Mouse (Mus musculus): ENCODE data around the gene Ccndbp1.
"Not testable (repeated sequence)": the region's sequence is repeated elsewhere in the genome, so short reads cannot be mapped to it uniquely, and the experiment has no call there.

The Ccndbp1 gene

GRCm38 (mm10) chr2:121007925-121008663 is at the start of gene Ccndbp1:
Gene Ccndbp1 (plus strand): TSS chr2:121008403.
- DNase-seq (ENCODE audit: low spot score) = peak; percentile 89

GRCm38 (mm10) chr2:120959363-120959762 is 48.8 kb upstream of the Ccndbp1 start:
- no peak for DNase-seq (ENCODE audit: low spot score)

- DNase-seq (ENCODE audit: low spot score) = no peak
These were observed 48.4 kb upstream of the Ccndbp1 start for GRCm38 (mm10) chr2:120959827-120960226.

DNA sequence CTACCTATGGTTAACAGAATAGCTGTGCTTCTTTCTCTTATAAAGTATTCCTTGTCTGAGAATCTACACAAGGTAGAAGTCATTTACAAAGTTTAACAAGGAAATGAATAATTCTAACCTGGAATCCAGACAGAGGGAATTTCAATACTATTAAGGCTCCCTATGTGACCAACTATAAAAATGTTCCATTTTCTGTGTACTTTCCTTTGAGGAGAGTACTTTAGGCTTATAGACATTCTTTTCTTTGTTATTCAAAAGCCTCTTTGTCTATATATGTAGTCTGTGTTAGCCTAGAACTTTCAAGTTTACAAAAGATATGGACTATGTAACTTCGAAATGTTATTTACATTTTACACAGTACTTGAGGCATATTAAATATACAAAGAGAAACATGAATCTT is 47.9 kb upstream of the Ccndbp1 start:
- DNase-seq (ENCODE audit: low spot score) = no peak

GRCm38 (mm10) chr2:120963110-120963509 is 45.1 kb upstream of the Ccndbp1 start:
- DNase-seq (ENCODE audit: low spot score) = no peak

DNA sequence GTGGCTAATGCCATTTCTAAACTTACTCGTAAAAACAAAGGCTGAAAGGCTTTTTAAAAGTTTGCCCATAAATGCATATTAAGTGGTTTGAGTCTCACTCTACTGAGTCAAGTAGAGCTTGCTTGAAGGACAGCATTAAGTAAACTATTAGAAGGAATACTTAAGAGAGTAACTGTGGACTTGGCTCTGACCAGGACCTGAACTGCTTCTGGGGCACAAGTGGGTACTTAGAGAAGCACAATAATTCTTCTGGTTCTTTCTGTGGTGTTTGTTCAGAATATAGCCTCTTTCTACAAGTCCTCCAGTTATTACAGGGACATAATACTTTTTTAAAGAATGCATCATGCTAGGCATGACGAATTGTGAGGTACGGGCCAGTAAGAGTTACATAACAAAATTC is 42.7 kb upstream of the Ccndbp1 start:
- no peak for DNase-seq (ENCODE audit: low spot score)

- no peak for DNase-seq (ENCODE audit: low spot score)
These were observed 38.1 kb upstream of the Ccndbp1 start for GRCm38 (mm10) chr2:120970045-120970539.

GRCm38 (mm10) chr2:120970559-120971080 is 37.6 kb upstream of the Ccndbp1 start, which contains the start of gene Ubr1:
Gene Ubr1 (minus strand): TSS chr2:120970715.
- DNase-seq (ENCODE audit: low spot score) = peak; percentile 65

DNA sequence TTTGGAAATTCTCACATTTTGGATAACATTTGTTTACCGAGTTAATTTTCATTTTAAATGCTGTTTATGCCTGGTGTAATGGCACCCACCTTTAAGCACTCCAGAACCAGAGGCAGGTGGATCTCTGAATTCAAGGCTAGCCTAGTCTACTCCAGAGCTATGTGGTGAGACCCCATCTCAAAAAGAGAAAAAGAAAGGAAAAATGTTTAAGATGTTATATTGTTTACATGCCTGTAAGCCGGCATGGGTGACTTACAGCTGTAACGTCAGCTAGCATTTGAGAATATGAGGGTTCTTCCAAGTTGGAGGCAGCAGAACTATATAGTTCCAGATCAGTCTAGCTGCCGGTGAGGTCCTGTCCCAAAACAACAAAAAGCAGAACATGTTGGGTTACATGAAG is 36.4 kb upstream of the Ccndbp1 start:
- DNase-seq (ENCODE audit: low spot score) = no peak

DNA sequence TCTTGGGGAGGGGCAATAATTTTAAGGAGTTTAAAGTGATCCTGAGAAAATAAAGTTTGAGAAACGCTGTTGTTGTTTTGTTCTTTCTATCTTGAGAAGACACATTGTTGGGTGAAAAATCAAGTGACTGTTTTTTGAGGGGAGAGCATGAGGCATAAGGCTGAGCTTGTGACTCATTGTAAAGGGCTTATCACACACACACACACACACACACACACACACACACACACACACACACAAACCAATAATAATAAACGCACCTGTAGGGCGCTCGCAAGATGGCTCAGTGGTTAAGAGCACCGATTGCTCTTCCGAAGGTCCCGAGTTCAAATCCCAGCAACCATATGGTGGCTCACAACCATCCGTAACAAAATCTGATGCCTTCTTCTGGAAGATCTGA is 35.9 kb upstream of the Ccndbp1 start:
- DNase-seq (ENCODE audit: low spot score) = not testable (repeated sequence)

GRCm38 (mm10) chr2:120972964-120973363 is 35.2 kb upstream of the Ccndbp1 start:
- DNase-seq (ENCODE audit: low spot score) = no peak

- DNase-seq (ENCODE audit: low spot score) = no peak
These were observed 31.9 kb upstream of the Ccndbp1 start for GRCm38 (mm10) chr2:120976308-120976707.

GRCm38 (mm10) chr2:120976990-120977925 is 30.9 kb upstream of the Ccndbp1 start, which contains the start of gene Tmem62:
Gene Tmem62 (plus strand): TSS chr2:120977017.
- peak; percentile 39 for DNase-seq (ENCODE audit: low spot score)

DNA sequence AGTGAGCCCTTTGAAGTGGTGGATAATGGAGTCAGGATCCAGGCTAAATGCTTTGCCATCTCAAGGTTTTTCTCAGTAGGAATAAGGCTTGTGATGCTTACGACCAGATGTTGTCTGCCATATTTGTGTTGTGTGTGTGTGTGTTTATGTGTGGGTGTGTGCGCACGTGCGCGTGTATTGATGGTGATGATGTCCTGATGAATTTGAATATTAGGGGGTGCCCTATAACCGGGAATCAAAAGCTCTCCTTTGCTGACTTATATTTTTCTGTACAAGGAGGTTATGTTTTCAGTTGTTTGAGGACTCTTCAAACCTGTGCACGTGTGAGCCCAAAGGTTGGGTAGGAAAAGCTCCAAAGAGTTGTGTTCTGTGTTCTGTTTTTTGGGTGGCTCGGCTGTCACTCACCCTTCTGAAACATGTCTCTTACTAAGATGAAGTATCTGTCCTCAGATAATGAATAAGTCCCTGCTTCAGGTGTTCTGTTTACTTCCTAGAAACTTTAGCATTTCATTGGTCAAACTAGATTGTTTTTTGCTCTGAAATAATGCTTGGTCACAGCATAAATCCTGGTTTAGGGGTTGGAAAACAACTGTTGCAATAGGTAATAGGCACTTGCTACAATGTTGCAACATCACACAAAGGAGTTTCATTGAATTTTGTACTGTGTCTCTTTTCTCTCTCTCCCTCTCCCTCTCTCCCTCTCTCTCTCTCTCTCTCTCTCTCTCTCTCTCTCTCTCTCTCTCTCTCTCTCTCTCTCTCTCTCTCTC is 30.1 kb upstream of the Ccndbp1 start:
- no peak for DNase-seq (ENCODE audit: low spot score)

DNA sequence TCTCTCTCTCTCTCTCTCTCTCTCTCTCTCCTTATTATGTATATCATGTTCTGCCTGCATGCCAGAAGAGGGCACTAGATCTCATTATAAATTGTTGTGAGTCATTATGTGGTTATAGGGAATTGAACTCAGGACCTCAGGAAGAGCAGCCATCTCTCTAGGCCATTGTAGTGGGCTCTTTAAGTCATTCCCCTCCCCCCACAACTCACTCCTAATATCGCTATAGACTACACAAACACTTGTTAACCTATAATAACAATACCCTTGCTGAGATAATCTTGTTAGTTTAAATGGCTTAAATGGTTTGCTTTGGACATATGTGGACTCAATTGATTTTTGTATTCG is 29.5 kb upstream of the Ccndbp1 start:
- no peak for DNase-seq (ENCODE audit: low spot score)

DNA sequence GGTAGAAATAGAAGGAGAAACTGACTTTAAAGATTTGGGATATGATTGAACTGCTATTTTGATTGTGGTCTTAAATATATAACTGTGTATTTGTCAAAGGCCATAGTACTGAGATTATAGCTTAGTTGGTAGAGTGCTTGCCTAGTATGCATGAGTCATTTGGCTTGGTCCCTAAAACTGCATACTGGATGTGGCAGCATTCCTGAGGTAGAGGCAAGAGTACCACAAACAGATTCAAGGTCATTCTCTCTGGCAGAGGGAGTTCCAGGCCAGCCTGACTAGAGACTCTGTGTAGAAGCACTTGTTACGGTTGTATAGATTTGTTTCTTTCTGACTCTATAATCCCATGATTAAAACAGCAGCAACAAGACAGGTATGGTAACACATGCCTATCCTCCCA is 28.4 kb upstream of the Ccndbp1 start:
- DNase-seq (ENCODE audit: low spot score) = no peak

DNA sequence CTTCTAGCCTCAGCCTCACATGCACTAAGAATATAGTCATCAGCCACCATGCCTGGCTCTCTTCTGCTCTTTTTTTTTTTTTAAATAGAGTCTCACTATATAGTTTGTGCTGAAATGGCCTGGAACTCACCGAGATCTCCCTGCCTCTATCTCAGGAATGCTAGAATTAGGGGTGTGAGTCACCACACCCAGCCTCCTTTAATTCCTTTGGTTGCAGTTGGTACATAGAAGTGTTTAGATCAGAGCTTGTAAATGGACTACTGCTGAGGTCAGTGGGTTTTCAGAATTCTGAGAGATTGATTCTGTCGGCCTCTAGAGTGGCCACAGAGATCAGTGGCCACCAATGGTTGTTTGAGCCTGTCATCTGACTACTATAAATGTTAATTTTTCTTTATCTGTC is 27.3 kb upstream of the Ccndbp1 start:
- no peak for DNase-seq (ENCODE audit: low spot score)

DNA sequence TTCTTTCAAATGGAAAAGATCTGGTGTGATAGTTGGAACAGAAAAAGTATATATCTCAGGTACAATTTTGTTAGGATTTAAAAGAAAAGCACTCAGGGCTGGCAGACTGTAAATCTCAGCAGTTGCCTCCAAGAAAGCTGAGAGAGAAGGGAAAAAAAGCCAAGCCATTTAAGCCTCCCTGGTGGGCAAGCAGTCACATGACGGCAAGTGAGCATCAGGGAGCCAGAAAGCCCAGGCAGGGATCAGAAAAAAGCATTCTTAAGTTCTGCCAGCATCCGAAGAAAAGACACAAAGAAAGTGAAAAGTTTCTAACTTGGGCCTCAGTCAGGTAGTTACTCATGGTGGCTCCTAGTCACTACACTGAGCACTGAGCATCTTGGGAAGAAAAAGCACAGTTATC is 24.6 kb upstream of the Ccndbp1 start:
- DNase-seq (ENCODE audit: low spot score) = no peak

DNA sequence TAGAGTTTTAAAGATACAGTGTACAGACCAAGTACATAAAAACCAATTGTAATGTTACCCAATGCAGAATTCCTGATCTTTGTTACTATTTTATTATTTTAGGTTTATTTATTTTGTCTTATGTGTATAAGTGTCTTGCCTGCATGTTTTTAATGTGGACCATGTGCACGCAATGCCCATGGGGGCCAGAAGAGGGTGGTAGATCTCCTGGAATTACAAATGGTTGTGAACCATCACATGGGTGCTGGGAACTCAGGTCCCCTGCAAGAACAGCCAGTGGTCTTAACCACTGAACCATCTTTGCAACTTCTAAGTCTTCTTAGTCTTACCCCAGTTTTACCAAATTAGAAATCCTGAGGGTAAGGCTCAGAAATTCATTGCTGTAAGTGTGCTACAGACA is 23.0 kb upstream of the Ccndbp1 start:
- no peak for DNase-seq (ENCODE audit: low spot score)

DNA sequence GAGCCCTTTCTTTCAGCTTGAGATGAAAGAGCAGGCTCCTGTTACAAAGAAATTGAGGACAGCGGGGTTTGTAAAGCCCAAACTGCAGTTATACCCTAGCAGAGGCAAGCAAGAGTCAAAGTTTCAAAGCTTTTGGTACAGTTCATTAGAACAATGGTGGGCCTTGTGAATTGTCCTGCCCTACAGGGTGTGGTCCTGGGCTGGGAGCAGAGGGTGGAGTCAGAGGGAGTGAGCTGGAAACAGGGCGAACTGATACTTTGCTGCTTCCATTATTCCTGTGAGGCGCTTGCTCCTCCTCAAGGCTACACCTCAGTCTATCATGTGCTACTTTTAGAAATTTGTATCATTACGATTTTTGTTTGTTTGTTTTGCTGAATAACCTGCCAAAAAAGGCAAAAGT is 17.0 kb upstream of the Ccndbp1 start:
- DNase-seq (ENCODE audit: low spot score) = no peak

DNA sequence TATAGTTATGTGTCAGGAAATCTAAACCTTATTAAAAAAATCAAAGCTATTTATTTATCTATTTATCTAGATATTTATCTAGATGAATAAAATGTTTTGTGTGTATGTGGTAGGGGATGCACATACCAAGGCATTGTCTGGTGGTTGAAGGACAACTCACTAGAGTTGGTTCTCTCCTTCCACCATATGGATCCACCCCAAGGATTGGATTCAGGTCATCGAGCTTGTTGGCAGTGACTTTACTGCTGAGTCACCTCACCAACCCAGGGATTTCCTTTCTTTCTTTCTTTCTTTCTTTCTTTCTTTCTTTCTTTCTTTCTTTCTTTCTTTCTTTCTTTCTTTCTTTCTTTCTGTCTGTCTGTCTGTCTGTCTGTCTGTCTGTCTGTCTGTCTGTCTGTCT is 11.6 kb upstream of the Ccndbp1 start:
- DNase-seq (ENCODE audit: low spot score) = not testable (repeated sequence)

DNA sequence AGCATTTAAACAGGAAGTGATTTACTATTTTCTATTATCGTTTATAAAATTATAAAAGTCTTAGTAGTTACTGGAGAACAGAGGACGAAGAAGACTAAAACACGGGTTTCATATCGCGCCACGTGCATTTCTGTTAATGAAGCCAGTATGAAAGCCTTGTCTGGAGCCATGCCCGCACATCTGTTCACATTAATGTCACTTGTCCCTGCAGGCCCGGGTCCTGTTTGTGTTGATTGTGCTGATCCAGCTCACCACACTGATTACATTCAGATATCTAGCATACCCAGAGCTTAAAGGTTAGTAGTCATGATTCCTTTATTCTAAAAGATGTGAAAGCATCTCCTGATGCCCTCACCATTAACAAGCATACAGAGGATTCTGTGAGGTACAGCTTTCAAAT is 9.3 kb upstream of the Ccndbp1 start:
- no peak for DNase-seq (ENCODE audit: low spot score)
